Comparison of ENCODE assay signal across 7 mouse cellular contexts in genomic region chr14:26532752-26533151, GRCm38 (mm10). TPM values are rescaled to one million over a fixed set of nuclear protein-coding genes. Genes with fewer than 3 reads are reported as not detected.
A peak's percentile ranks its signal among the peaks of the same experiment; 100 is the strongest.
DNase-seq lines count a peak whose midpoint lies in the region; ATAC-seq and TF ChIP-seq lines count a peak whose summit lies in the region.

No protein-coding gene starts in this region.

- peak overlapping the region; percentile 92 for H3K4me3 ChIP-seq in E14TG2a.4 (replicated peaks; ENCODE audit: low read length)
- peak overlapping the region; percentile 98 for H3K4me3 ChIP-seq in liver, embryonic 16.5 days (ENCODE audit: low read depth, low read length)

- peaks cover 65% of the 10 kb centered on the region for H3K4me1 ChIP-seq in E14TG2a.4 (replicated peaks; ENCODE audit: low read depth, low read length)
- H3K4me1 ChIP-seq in liver, embryonic 16.5 days (ENCODE audit: control insufficient read depth, low read depth, low read length) = peaks cover 23% of the 10 kb centered on the region

- no peaks in the 10 kb centered on the region for H3K9me3 ChIP-seq in E14TG2a.4 (ENCODE audit: low read length)
- H3K9me3 ChIP-seq in liver, embryonic 16.5 days (replicated peaks; ENCODE audit: control insufficient read depth, low read length) = no peaks in the 10 kb centered on the region

- DNase-seq in 416B (ENCODE audit: low read depth) = peak; percentile 69
- no peak for DNase-seq in cerebellum, postnatal 36 days
- no peak for DNase-seq in urinary bladder, adult 18-20 months (ENCODE audit: low spot score in 2 of 2)
- no peak for DNase-seq in embryo, embryonic 10.5 days (ENCODE audit: low spot score)

- no peak for TF ChIP-seq CTCF in E14TG2a.4 (conservative IDR thresholded peaks at IDR 0.05; ENCODE audit: low read length)

- WGBS in liver, embryonic 16.5 days (ENCODE audit: insufficient replicate concordance) = 34% methylated on average over 9 of the region's 9 CpGs

- peaks cover 47% of the 10 kb centered on the region for H3K36me3 ChIP-seq in E14TG2a.4 (ENCODE audit: insufficient read depth, low read length)
- no peaks in the 10 kb centered on the region for H3K36me3 ChIP-seq in liver, embryonic 16.5 days (ENCODE audit: control insufficient read depth, insufficient read depth)

- peak overlapping the region; percentile 96 for H3K4me2 ChIP-seq in liver, embryonic 16.5 days (ENCODE audit: low read depth, low read length)

- peaks cover 10% of the 10 kb centered on the region for H3K27me3 ChIP-seq in E14TG2a.4 (ENCODE audit: insufficient read depth, low read length)
- no peaks in the 10 kb centered on the region for H3K27me3 ChIP-seq in liver, embryonic 16.5 days (ENCODE audit: control insufficient read depth, insufficient read depth, low read depth, low read length)

- peak; percentile 27; the same call in 1 of the 2 replicates for ATAC-seq in granulocyte monocyte progenitor cell, adult 5-6 weeks (replicated peaks; ENCODE audit: poor library complexity, severe bottlenecking)
- no peak for ATAC-seq in liver, embryonic 16.5 days (ENCODE audit: low read depth)

- H3K9ac ChIP-seq in liver, embryonic 16.5 days (ENCODE audit: low read depth, low read length) = peak overlapping the region; percentile 98

- no peak overlapping the region for H3K27ac ChIP-seq in liver, embryonic 16.5 days (ENCODE audit: low read length)

RNA-seq across cellular contexts. Expression of gene Slmap, which starts 2.0 kb away (rescaled TPM):
- 42.7 and 66.3 TPM in 2 replicates for total RNA-seq in granulocyte monocyte progenitor cell, adult 5-6 weeks (2014; fragmentation: Nextera tagmentation)
- 66.5 and 78.6 TPM in 2 replicates for total RNA-seq in granulocyte monocyte progenitor cell, adult 5-6 weeks (2017)
- polyA plus RNA-seq in liver, embryonic 16.5 days (2015; fragmentation: Nextera tagmentation; extraction: Ambion mirVana) = 7.5 and 8.1 TPM in 2 replicates

RNA-seq across cellular contexts. Expression of gene Dennd6a, which starts 40.9 kb away (rescaled TPM):
- 18.5 and 19.7 TPM in 2 replicates for total RNA-seq in granulocyte monocyte progenitor cell, adult 5-6 weeks (2014; fragmentation: Nextera tagmentation)
- 21.6 and 24.5 TPM in 2 replicates for total RNA-seq in granulocyte monocyte progenitor cell, adult 5-6 weeks (2017)
- 8.9 and 9.2 TPM in 2 replicates for polyA plus RNA-seq in liver, embryonic 16.5 days (2015; fragmentation: Nextera tagmentation; extraction: Ambion mirVana)
